Mouse (Mus musculus) midbrain, embryonic 15.5 days (tissue): ENCODE results near the gene Ddit4l. TPM values are rescaled to one million over a fixed set of nuclear protein-coding genes. Genes with fewer than 3 reads are reported as not detected.

Experiments
- ATAC-seq: fragments of 200-750 bp; cut with Nextera tagmentation; replicated peaks from 2 replicates; pipeline ENCODE4 v1.8.0; 2017; ENCODE audit warnings: moderate TSS enrichment
- H3K27ac ChIP-seq: fragments of 300-500 bp; sonication (generic); 2 replicates; pipeline ENCODE4 v1.5.1; 2015; ENCODE audit warnings: mild to moderate bottlenecking, inconsistent platforms
- H3K27me3 ChIP-seq: fragments of 300-500 bp; sonication (generic); replicated peaks from 2 replicates; pipeline ENCODE4 v1.6.1; 2015; ENCODE audit warnings: inconsistent platforms
- H3K36me3 ChIP-seq: fragments of 300-500 bp; sonication (generic); replicated peaks from 2 replicates; pipeline ENCODE4 v1.6.1; 2015; ENCODE audit warnings: inconsistent platforms
- H3K4me1 ChIP-seq: fragments of 300-500 bp; sonication (generic); 2 replicates; pipeline ENCODE4 v1.6.1; 2015; ENCODE audit warnings: inconsistent platforms
- H3K4me2 ChIP-seq: fragments of 300-500 bp; sonication (generic); 2 replicates; pipeline ENCODE4 v1.6.1; 2015; ENCODE audit warnings: inconsistent platforms, mild to moderate bottlenecking, moderate library complexity
- H3K4me3 ChIP-seq: fragments of 300-500 bp; sonication (generic); 2 replicates; pipeline ENCODE4 v1.5.1; 2015; ENCODE audit warnings: mild to moderate bottlenecking, inconsistent platforms
- H3K9ac ChIP-seq: fragments of 300-500 bp; sonication (generic); 2 replicates; pipeline ENCODE4 v1.6.1; 2015; ENCODE audit warnings: mild to moderate bottlenecking, inconsistent platforms
- H3K9me3 ChIP-seq: fragments of 300-500 bp; sonication (generic); 2 replicates; pipeline ENCODE4 v1.6.1; 2016; ENCODE audit warnings: inconsistent platforms
- WGBS: fragments of 180-500 bp; shearing (Covaris S2); methylation state at CpG from one replicate; pipeline ENCODE4 v1.1.7; 2015; ENCODE audit warnings: mixed read lengths; 5-methylcytosine and 5-hydroxymethylcytosine counted together
- polyA plus RNA-seq: library from polyadenylated mRNA; unstranded; fragments of >200 nt; fragmentation: Nextera tagmentation; extraction: Ambion mirVana; gene quantifications from 2 replicates; pipeline ENCODE4 v1.2.1, GENCODE M21; 2015

The Ddit4l gene
- polyA plus RNA-seq, 1 experiment from 2014 or later, result 5.8 TPM

GRCm38 (mm10) chr3:137622895-137623580, 1.6 kb downstream of the Ddit4l start:
- Histone ChIP-seq H3K9ac (0 out of 2 replicates have a peak overlapping the region, but pooled peaks have one; percentile 36), H3K4me2 (peak overlapping the region; percentile 86), H3K9me3 (no peaks in the 10 kb centered on the region; the same call in 1 of the 2 replicates), H3K4me1 (peaks cover 20% of the 10 kb centered on the region), H3K27me3 (peaks cover 16% of the 10 kb centered on the region), H3K27ac (peak overlapping the region; percentile 26; the same call in 1 of the 2 replicates), H3K36me3 (no peaks in the 10 kb centered on the region), H3K4me3 (peak overlapping the region; percentile 46)
- peak; percentile 32 for ATAC-seq
- 18% methylated on average over 14 of the region's 14 CpGs for WGBS

- 1% methylated on average over 47 of the region's 47 CpGs for WGBS
- peaks cover 16% of the 10 kb centered on the region for H3K27me3 ChIP-seq
- peak overlapping the region; percentile 86 for H3K4me2 ChIP-seq
- peaks cover 20% of the 10 kb centered on the region for H3K4me1 ChIP-seq
- peak; percentile 91 for ATAC-seq
- peak overlapping the region; percentile 26; the same call in 1 of the 2 replicates for H3K27ac ChIP-seq
- H3K36me3 ChIP-seq, result no peaks in the 10 kb centered on the region
- peak overlapping the region; percentile 46 for H3K4me3 ChIP-seq
- peak overlapping the region; percentile 36; the same call in 1 of the 2 replicates for H3K9ac ChIP-seq
- H3K9me3 ChIP-seq, result no peaks in the 10 kb centered on the region; the same call in 1 of the 2 replicates
Measured at GRCm38 (mm10) chr3:137623581-137624362, 2.4 kb downstream of the Ddit4l start.

GRCm38 (mm10) chr3:137625054-137625453, 3.6 kb downstream of the Ddit4l start:
- Histone ChIP-seq H3K36me3 (no peaks in the 10 kb centered on the region), H3K9ac (no peak overlapping the region), H3K27ac (no peak overlapping the region), H3K9me3 (no peaks in the 10 kb centered on the region; the same call in 1 of the 2 replicates), H3K4me3 (no peak overlapping the region), H3K27me3 (peaks cover 16% of the 10 kb centered on the region), H3K4me1 (peaks cover 20% of the 10 kb centered on the region), H3K4me2 (no peak overlapping the region)
- 65% methylated on average over 5 of the region's 5 CpGs for WGBS
- ATAC-seq, result no peak

DNA sequence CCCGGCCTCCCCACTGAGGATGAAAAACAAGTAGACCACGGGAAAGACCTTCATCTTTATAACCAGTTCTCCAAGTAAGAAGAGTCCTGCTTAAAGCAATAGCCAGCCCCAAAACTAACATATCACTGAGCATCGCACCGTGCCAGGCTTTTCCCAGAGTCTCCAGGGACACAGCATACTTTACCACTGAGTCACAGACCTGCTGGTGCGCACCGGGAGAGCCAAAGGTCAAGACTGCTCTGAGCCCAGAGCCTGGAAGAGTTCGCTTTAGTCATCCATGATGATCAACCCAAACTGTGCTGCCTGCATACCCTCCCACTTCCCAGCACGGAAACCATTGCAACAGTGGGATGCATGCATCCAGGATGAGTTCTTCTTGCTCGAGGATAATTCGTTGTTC, 12.3 kb downstream of the Ddit4l start:
- H3K9ac ChIP-seq, result no peak overlapping the region
- H3K4me3 ChIP-seq, result no peak overlapping the region
- no peak overlapping the region for H3K27ac ChIP-seq
- H3K9me3 ChIP-seq, result no peaks in the 10 kb centered on the region
- H3K27me3 ChIP-seq, result no peaks in the 10 kb centered on the region
- WGBS, result 89% methylated on average over 10 of the region's 10 CpGs
- H3K36me3 ChIP-seq, result no peaks in the 10 kb centered on the region
- H3K4me1 ChIP-seq, result no peaks in the 10 kb centered on the region
- H3K4me2 ChIP-seq, result no peak overlapping the region
- ATAC-seq, result no peak

GRCm38 (mm10) chr3:137636571-137636970, 15.2 kb downstream of the Ddit4l start:
- no peaks in the 10 kb centered on the region for H3K27me3 ChIP-seq
- WGBS, result 92% methylated on average over 4 of the region's 4 CpGs
- no peak overlapping the region for H3K4me3 ChIP-seq
- ATAC-seq, result no peak
- no peak overlapping the region for H3K4me2 ChIP-seq
- H3K27ac ChIP-seq, result no peak overlapping the region
- no peaks in the 10 kb centered on the region for H3K9me3 ChIP-seq
- no peaks in the 10 kb centered on the region for H3K36me3 ChIP-seq
- no peaks in the 10 kb centered on the region for H3K4me1 ChIP-seq
- H3K9ac ChIP-seq, result no peak overlapping the region

GRCm38 (mm10) chr3:137641238-137641637, 19.8 kb downstream of the Ddit4l start:
- Histone ChIP-seq H3K9me3 (no peaks in the 10 kb centered on the region), H3K9ac (no peak overlapping the region), H3K4me3 (no peak overlapping the region), H3K4me1 (no peaks in the 10 kb centered on the region; the same call in 1 of the 2 replicates), H3K27ac (no peak overlapping the region), H3K36me3 (no peaks in the 10 kb centered on the region), H3K4me2 (no peak overlapping the region), H3K27me3 (no peaks in the 10 kb centered on the region)
- WGBS, result 96% methylated on average over 5 of the region's 5 CpGs
- no peak for ATAC-seq

DNA sequence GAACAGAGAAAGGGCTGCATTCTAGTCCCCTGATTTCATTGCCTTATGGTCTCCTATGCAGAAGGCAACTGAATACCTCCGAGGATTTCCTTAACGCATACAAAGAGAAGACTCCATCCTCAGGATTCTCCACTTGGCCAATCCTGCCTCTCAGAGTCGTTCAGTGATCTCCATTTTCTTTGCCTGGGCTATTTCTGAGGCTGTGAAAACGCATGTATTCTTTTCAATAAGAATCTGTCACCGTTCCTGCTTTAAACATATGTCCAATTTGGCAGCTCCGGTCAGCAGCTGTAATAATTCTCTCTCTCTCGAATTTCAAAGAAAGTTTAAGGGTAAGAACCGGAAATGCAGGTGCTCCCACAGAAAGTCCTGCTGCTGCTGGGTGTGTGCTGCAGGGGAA, 20.7 kb downstream of the Ddit4l start:
- no peak for ATAC-seq
- H3K4me2 ChIP-seq, result no peak overlapping the region
- no peak overlapping the region for H3K27ac ChIP-seq
- H3K9ac ChIP-seq, result no peak overlapping the region
- WGBS, result 34% methylated on average over 8 of the region's 8 CpGs
- H3K4me3 ChIP-seq, result no peak overlapping the region
- no peaks in the 10 kb centered on the region for H3K27me3 ChIP-seq
- H3K36me3 ChIP-seq, result no peaks in the 10 kb centered on the region
- H3K9me3 ChIP-seq, result no peaks in the 10 kb centered on the region
- H3K4me1 ChIP-seq, result no peaks in the 10 kb centered on the region; the same call in 1 of the 2 replicates

GRCm38 (mm10) chr3:137642568-137642967, 21.2 kb downstream of the Ddit4l start:
- H3K9me3 ChIP-seq, result no peaks in the 10 kb centered on the region
- WGBS, result 51% methylated on average over 3 of the region's 3 CpGs
- no peaks in the 10 kb centered on the region for H3K36me3 ChIP-seq
- no peak overlapping the region for H3K4me3 ChIP-seq
- no peak overlapping the region for H3K9ac ChIP-seq
- ATAC-seq, result no peak
- H3K4me2 ChIP-seq, result no peak overlapping the region
- H3K27me3 ChIP-seq, result no peaks in the 10 kb centered on the region
- H3K27ac ChIP-seq, result no peak overlapping the region
- no peaks in the 10 kb centered on the region; the same call in 1 of the 2 replicates for H3K4me1 ChIP-seq

DNA sequence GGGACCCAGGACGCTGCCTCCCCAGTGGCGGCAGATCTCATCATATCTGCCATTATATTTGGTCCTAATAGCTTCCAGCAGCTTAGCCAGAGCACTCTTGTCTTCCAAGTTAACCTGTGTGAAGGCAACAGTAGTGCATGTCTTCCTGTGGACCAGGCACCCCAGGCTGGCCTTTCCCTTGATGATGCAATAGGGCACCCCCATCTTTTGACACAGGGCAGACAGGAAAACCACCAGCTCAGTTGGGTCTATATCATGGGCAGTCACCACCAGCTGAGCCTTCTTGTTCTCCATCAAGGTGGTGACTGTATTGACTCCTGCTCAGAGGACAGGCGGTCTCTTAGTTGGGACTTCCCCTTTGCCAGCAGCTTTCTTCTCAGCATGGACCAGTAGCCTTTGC, 22.7 kb downstream of the Ddit4l start:
- no peaks in the 10 kb centered on the region for H3K36me3 ChIP-seq
- H3K4me2 ChIP-seq, result no peak overlapping the region
- no peaks in the 10 kb centered on the region for H3K27me3 ChIP-seq
- H3K9ac ChIP-seq, result no peak overlapping the region
- H3K27ac ChIP-seq, result no peak overlapping the region
- no peaks in the 10 kb centered on the region for H3K9me3 ChIP-seq
- H3K4me3 ChIP-seq, result no peak overlapping the region
- no peaks in the 10 kb centered on the region; the same call in 1 of the 2 replicates for H3K4me1 ChIP-seq
- WGBS, result over 99% methylated on average over 3 of the region's 3 CpGs
- ATAC-seq, result no peak

DNA sequence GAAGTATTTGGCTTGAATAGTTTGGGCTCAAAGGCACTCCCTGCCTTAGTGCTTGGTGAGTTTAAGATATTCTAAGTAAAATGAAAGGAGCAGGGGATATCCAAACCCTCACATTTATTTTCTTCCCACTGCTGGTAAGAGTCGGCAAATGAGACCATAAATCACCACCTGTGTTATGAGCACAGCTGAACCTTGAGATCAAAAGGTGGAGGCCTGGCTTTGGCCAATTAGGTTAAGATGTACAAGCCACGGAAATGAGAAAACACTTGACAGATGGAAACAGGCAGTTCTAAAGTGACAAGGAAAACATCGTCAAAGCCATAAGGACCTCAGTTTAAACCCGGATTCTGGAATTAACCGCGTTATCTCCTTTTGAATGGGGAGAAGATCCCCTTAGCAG, 23.5 kb downstream of the Ddit4l start:
- 82% methylated on average over 6 of the region's 6 CpGs for WGBS
- Histone ChIP-seq H3K4me1 (no peaks in the 10 kb centered on the region; the same call in 1 of the 2 replicates), H3K4me2 (no peak overlapping the region), H3K4me3 (no peak overlapping the region), H3K27ac (no peak overlapping the region), H3K27me3 (no peaks in the 10 kb centered on the region), H3K36me3 (no peaks in the 10 kb centered on the region), H3K9ac (no peak overlapping the region), H3K9me3 (no peaks in the 10 kb centered on the region)
- no peak for ATAC-seq

DNA sequence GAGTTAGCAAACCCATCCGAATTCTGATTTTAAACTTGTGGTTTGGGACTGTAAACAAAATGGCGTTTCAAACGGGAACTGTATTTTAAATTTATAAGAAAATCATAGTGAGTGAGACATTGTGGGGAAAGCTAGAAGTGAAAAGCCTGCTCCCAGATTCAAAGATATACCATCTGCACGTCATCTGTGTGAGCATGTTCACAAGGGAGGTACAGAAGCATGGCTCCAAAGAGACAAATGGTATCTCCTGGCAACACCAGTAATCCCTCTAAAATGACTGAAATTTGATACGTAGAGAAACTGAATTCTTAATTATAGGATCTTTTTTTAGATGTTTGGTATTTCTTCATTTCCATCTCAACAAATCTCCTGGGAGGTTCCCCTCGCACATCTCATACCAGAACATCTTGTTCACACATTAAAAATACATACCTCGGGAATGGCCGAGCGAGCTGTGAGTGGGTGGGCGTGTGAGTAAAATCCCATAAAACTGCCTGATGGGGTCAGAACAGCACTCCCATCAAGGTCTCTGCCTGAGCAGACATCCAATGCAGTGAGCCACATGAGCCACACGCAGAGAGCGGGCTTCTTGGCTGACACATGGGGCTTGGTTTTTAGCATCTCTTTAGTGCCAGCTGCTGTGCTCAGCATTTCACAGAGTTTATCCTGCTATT, 26.2 kb downstream of the Ddit4l start:
- Histone ChIP-seq H3K9me3 (no peaks in the 10 kb centered on the region), H3K27me3 (no peaks in the 10 kb centered on the region), H3K4me1 (no peaks in the 10 kb centered on the region), H3K9ac (no peak overlapping the region), H3K4me3 (no peak overlapping the region), H3K4me2 (no peak overlapping the region), H3K27ac (no peak overlapping the region), H3K36me3 (no peaks in the 10 kb centered on the region)
- no peak for ATAC-seq
- 56% methylated on average over 12 of the region's 12 CpGs for WGBS

- WGBS, result 36% methylated on average over 5 of the region's 5 CpGs
- no peaks in the 10 kb centered on the region for H3K27me3 ChIP-seq
- H3K9me3 ChIP-seq, result no peaks in the 10 kb centered on the region
- H3K27ac ChIP-seq, result no peak overlapping the region
- no peak overlapping the region for H3K9ac ChIP-seq
- no peak overlapping the region for H3K4me2 ChIP-seq
- no peak overlapping the region for H3K4me3 ChIP-seq
- no peaks in the 10 kb centered on the region for H3K36me3 ChIP-seq
- H3K4me1 ChIP-seq, result no peaks in the 10 kb centered on the region
- ATAC-seq, result no peak
Measured at GRCm38 (mm10) chr3:137649112-137649511, 27.7 kb downstream of the Ddit4l start.
